Comparison of ENCODE assay signal across 14 mouse cellular contexts in the genomic region with DNA sequence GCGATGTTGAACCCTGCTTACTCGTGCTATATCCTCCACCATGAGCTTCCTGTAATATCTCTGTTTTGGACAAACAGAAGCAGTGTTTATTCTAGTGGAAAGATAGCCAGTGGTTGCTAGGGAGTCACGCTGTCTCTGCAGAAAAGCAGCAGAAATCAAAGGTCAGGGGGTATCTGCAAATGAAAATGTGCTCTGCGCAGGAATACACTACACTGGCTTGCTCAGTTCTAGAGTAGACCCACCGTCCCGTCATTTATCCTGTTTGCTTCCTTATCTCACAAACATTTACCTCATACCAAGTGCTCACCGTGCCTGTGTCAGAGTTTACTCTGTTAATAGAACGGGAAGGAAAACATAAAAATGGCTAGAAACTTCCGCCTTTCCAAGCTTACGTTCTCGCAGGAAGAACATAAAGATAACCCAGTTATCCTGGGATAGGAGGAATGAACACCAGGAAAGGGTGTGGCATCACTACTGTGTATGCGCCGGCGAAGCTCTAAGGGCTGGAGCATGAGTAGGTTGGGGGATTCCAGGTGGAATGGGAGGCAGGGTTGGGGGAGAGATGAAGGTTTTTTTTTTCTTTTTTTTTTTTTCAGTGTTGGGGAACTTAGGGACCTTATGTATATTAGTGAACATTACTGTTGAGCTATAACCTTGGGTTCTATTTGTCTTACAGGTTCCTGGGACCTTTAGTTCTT. TPM values are rescaled to one million over a fixed set of nuclear protein-coding genes. Genes with fewer than 3 reads are reported as not detected.
DNase-seq lines count a peak whose midpoint lies in the region; ATAC-seq and TF ChIP-seq lines count a peak whose summit lies in the region.
"Had no signal": no experiment of that assay in that cellular context is flagged by ENCODE, and none has a peak within 500 bp of the region (broad histone marks: within the 10 kb centered on the region; RNA-seq: fewer than 3 reads in every experiment).

No protein-coding gene starts in this region.

- TF ChIP-seq CTCF in lung, postnatal 0 days (IDR thresholded peaks at IDR 0.05) = no peak

- 45% methylated on average over 14 of the region's 14 CpGs for WGBS in heart, embryonic 10.5 days
- WGBS in heart, embryonic 11.5 days (ENCODE audit: insufficient replicate concordance) = 40% methylated on average over 14 of the region's 14 CpGs
- 22% methylated on average over 14 of the region's 14 CpGs for WGBS in lung, postnatal 0 days
- WGBS in liver, embryonic 12.5 days (ENCODE audit: insufficient replicate concordance) = 32% methylated on average over 14 of the region's 14 CpGs
- WGBS in stomach, embryonic 15.5 days = 39% methylated on average over 14 of the region's 14 CpGs
- WGBS in forebrain, embryonic 13.5 days = 87% methylated on average over 14 of the region's 14 CpGs
- WGBS in hindbrain, embryonic 11.5 days = 83% methylated on average over 14 of the region's 14 CpGs

- ATAC-seq in heart, embryonic 11.5 days (replicated peaks; ENCODE audit: insufficient number of reproducible peaks, low FRiP score, low TSS enrichment) = no peak
- ATAC-seq in lung, postnatal 0 days = peak; percentile 50
- ATAC-seq in liver, embryonic 12.5 days = peak; percentile 42
- ATAC-seq in stomach, embryonic 15.5 days (ENCODE audit: insufficient read depth, low FRiP score, low read depth) = peak; percentile 36
- ATAC-seq in forebrain, embryonic 13.5 days = no peak
- ATAC-seq in hindbrain, embryonic 11.5 days (ENCODE audit: low FRiP score) = no peak
- ATAC-seq: forebrain, embryonic 15.5 days; Patski had no signal

- H3K36me3 ChIP-seq in heart, embryonic 10.5 days = no peaks in the 10 kb centered on the region
- H3K36me3 ChIP-seq in heart, embryonic 11.5 days (ENCODE audit: control insufficient read depth, insufficient read depth, low read length) = no peaks in the 10 kb centered on the region
- H3K36me3 ChIP-seq in lung, postnatal 0 days (ENCODE audit: insufficient read depth, low read length) = no peaks in the 10 kb centered on the region
- no peaks in the 10 kb centered on the region for H3K36me3 ChIP-seq in liver, embryonic 12.5 days
- H3K36me3 ChIP-seq in stomach, embryonic 15.5 days = no peaks in the 10 kb centered on the region
- no peaks in the 10 kb centered on the region for H3K36me3 ChIP-seq in forebrain, embryonic 13.5 days (ENCODE audit: poor library complexity, severe bottlenecking)
- no peaks in the 10 kb centered on the region for H3K36me3 ChIP-seq in hindbrain, embryonic 11.5 days (ENCODE audit: control insufficient read depth, insufficient read depth, low read length)
- H3K36me3 ChIP-seq: forebrain, embryonic 15.5 days; neural tube, embryonic 12.5 days had no signal

- H3K27ac ChIP-seq in heart, embryonic 10.5 days = 0 out of 2 replicates have a peak overlapping the region, but pooled peaks have one; percentile 16
- no peak overlapping the region for H3K27ac ChIP-seq in heart, embryonic 11.5 days (ENCODE audit: low read depth, low read length)
- H3K27ac ChIP-seq in lung, postnatal 0 days (ENCODE audit: low read length) = no peak overlapping the region
- H3K27ac ChIP-seq in liver, embryonic 12.5 days = peak overlapping the region; percentile 78
- peak overlapping the region; percentile 90 for H3K27ac ChIP-seq in stomach, embryonic 15.5 days
- H3K27ac ChIP-seq in forebrain, embryonic 13.5 days = no peak overlapping the region
- H3K27ac ChIP-seq in hindbrain, embryonic 11.5 days (ENCODE audit: low read depth, low read length) = no peak overlapping the region
- H3K27ac ChIP-seq: forebrain, embryonic 15.5 days; neural tube, embryonic 12.5 days had no signal

- no peak overlapping the region for H3K9ac ChIP-seq in heart, embryonic 11.5 days (ENCODE audit: low read depth, low read length)
- no peak overlapping the region for H3K9ac ChIP-seq in lung, postnatal 0 days (replicated peaks; ENCODE audit: low read depth)
- peak overlapping the region; percentile 20; the same call in 1 of the 2 replicates for H3K9ac ChIP-seq in liver, embryonic 12.5 days
- no peak overlapping the region for H3K9ac ChIP-seq in stomach, embryonic 15.5 days
- H3K9ac ChIP-seq in forebrain, embryonic 13.5 days = no peak overlapping the region
- H3K9ac ChIP-seq in hindbrain, embryonic 11.5 days (ENCODE audit: low read depth, low read length) = no peak overlapping the region
- H3K9ac ChIP-seq: forebrain, embryonic 15.5 days; neural tube, embryonic 12.5 days had no signal

- peak; percentile 74 for DNase-seq in heart, embryonic 10.5 days (ENCODE audit: low spot score)
- peak; percentile 69 for DNase-seq in lung, postnatal 0 days (ENCODE audit: low spot score)
- DNase-seq in lung, postnatal 14 days = no peak
- no peak for DNase-seq in hindbrain, embryonic 11.5 days (ENCODE audit: low spot score)
- DNase-seq: cerebellum, postnatal 14 days; right cerebral cortex, postnatal 25 days had no signal

- no peak overlapping the region for H3K4me2 ChIP-seq in heart, embryonic 11.5 days
- H3K4me2 ChIP-seq in lung, postnatal 0 days (replicated peaks; ENCODE audit: low read depth, low read length) = no peak overlapping the region
- peak overlapping the region; percentile 52 for H3K4me2 ChIP-seq in liver, embryonic 12.5 days
- H3K4me2 ChIP-seq in stomach, embryonic 15.5 days = peak overlapping the region; percentile 25
- no peak overlapping the region for H3K4me2 ChIP-seq in forebrain, embryonic 13.5 days
- H3K4me2 ChIP-seq in hindbrain, embryonic 11.5 days (replicated peaks; ENCODE audit: low read depth, low read length) = no peak overlapping the region
- H3K4me2 ChIP-seq: forebrain, embryonic 15.5 days; neural tube, embryonic 12.5 days had no signal

- no peak overlapping the region for H3K4me3 ChIP-seq in heart, embryonic 10.5 days
- no peak overlapping the region for H3K4me3 ChIP-seq in heart, embryonic 11.5 days (ENCODE audit: low read depth, low read length)
- H3K4me3 ChIP-seq in lung, postnatal 0 days (ENCODE audit: low read depth, low read length) = no peak overlapping the region
- H3K4me3 ChIP-seq in liver, embryonic 12.5 days = no peak overlapping the region
- H3K4me3 ChIP-seq in stomach, embryonic 15.5 days (replicated peaks) = no peak overlapping the region
- H3K4me3 ChIP-seq in forebrain, embryonic 13.5 days = no peak overlapping the region
- H3K4me3 ChIP-seq in hindbrain, embryonic 11.5 days (ENCODE audit: low read depth, low read length) = no peak overlapping the region
- H3K4me3 ChIP-seq: forebrain, embryonic 15.5 days; neural tube, embryonic 12.5 days had no signal

- H3K27me3 ChIP-seq in heart, embryonic 10.5 days (ENCODE audit: insufficient read depth, poor library complexity, severe bottlenecking) = no peaks in the 10 kb centered on the region
- no peaks in the 10 kb centered on the region for H3K27me3 ChIP-seq in heart, embryonic 11.5 days (ENCODE audit: control insufficient read depth, insufficient read depth, low read length)
- no peaks in the 10 kb centered on the region for H3K27me3 ChIP-seq in lung, postnatal 0 days (replicated peaks; ENCODE audit: insufficient read depth, low read length)
- no peaks in the 10 kb centered on the region for H3K27me3 ChIP-seq in liver, embryonic 12.5 days (replicated peaks)
- H3K27me3 ChIP-seq in stomach, embryonic 15.5 days (replicated peaks) = no peaks in the 10 kb centered on the region
- H3K27me3 ChIP-seq in forebrain, embryonic 13.5 days = no peaks in the 10 kb centered on the region
- H3K27me3 ChIP-seq in hindbrain, embryonic 11.5 days (ENCODE audit: control insufficient read depth, insufficient read depth, low read length) = no peaks in the 10 kb centered on the region
- H3K27me3 ChIP-seq: forebrain, embryonic 15.5 days; neural tube, embryonic 12.5 days; Patski had no signal

- no peaks in the 10 kb centered on the region for H3K9me3 ChIP-seq in heart, embryonic 10.5 days
- H3K9me3 ChIP-seq in heart, embryonic 11.5 days (replicated peaks; ENCODE audit: control insufficient read depth, low read length) = no peaks in the 10 kb centered on the region
- no peaks in the 10 kb centered on the region for H3K9me3 ChIP-seq in lung, postnatal 0 days (ENCODE audit: low read length)
- no peaks in the 10 kb centered on the region for H3K9me3 ChIP-seq in liver, embryonic 12.5 days (replicated peaks)
- H3K9me3 ChIP-seq in stomach, embryonic 15.5 days = no peaks in the 10 kb centered on the region
- H3K9me3 ChIP-seq in forebrain, embryonic 13.5 days (replicated peaks) = no peaks in the 10 kb centered on the region
- no peaks in the 10 kb centered on the region for H3K9me3 ChIP-seq in hindbrain, embryonic 11.5 days (ENCODE audit: control insufficient read depth, low read length)
- H3K9me3 ChIP-seq: forebrain, embryonic 15.5 days; neural tube, embryonic 12.5 days had no signal

- H3K4me1 ChIP-seq in heart, embryonic 10.5 days = peaks cover 14% of the 10 kb centered on the region
- peaks cover 7% of the 10 kb centered on the region; the same call in 1 of the 2 replicates for H3K4me1 ChIP-seq in heart, embryonic 11.5 days (ENCODE audit: control insufficient read depth, insufficient read depth, low read length)
- no peaks in the 10 kb centered on the region; the same call in 1 of the 2 replicates for H3K4me1 ChIP-seq in lung, postnatal 0 days (ENCODE audit: insufficient read depth, low read depth, low read length)
- H3K4me1 ChIP-seq in liver, embryonic 12.5 days = peaks cover 50% of the 10 kb centered on the region
- H3K4me1 ChIP-seq in stomach, embryonic 15.5 days = peaks cover 20% of the 10 kb centered on the region
- no peaks in the 10 kb centered on the region for H3K4me1 ChIP-seq in forebrain, embryonic 13.5 days
- no peaks in the 10 kb centered on the region for H3K4me1 ChIP-seq in hindbrain, embryonic 11.5 days (replicated peaks; ENCODE audit: control insufficient read depth, insufficient read depth, low read length)
- H3K4me1 ChIP-seq: forebrain, embryonic 15.5 days; neural tube, embryonic 12.5 days had no signal

- peak; percentile 54; the same call in 1 of the 2 replicates for TF ChIP-seq EP300 in lung, postnatal 0 days (IDR thresholded peaks at IDR 0.05)

RNA-seq across cellular contexts. Expression of a gene that starts 13.3 kb away (rescaled TPM):
- polyA plus RNA-seq in heart, embryonic 10.5 days (2016; fragmentation: Nextera tagmentation; extraction: Ambion mirVana) = 37.2 and 39.6 TPM in 2 replicates
- 40.1 and 45.1 TPM in 2 replicates for polyA plus RNA-seq in heart, embryonic 11.5 days (2014; fragmentation: Nextera tagmentation; extraction: Ambion mirVana)
- polyA plus RNA-seq in lung, postnatal 0 days (2015; fragmentation: Nextera tagmentation; extraction: Ambion mirVana) = 41.5 and 50.4 TPM in 2 replicates
- 66.3 and 74.4 TPM in 2 replicates for polyA plus RNA-seq in liver, embryonic 12.5 days (2016; fragmentation: Nextera tagmentation; extraction: Ambion mirVana)
- polyA plus RNA-seq in stomach, embryonic 15.5 days (2015; fragmentation: Nextera tagmentation; extraction: Ambion mirVana) = 48.1 and 50.6 TPM in 2 replicates
- polyA plus RNA-seq in forebrain, embryonic 13.5 days (2015; fragmentation: Nextera tagmentation; extraction: Ambion mirVana) = 48.2 and 56.5 TPM in 2 replicates
- 49.1 and 50.8 TPM in 2 replicates for polyA plus RNA-seq in hindbrain, embryonic 11.5 days (2014; fragmentation: Nextera tagmentation; extraction: Ambion mirVana)

RNA-seq across cellular contexts. Expression of a gene that starts 54.2 kb away (rescaled TPM):
- polyA plus RNA-seq in heart, embryonic 10.5 days (2016; fragmentation: Nextera tagmentation; extraction: Ambion mirVana) = not detected in 2 replicates
- not detected in 2 replicates for polyA plus RNA-seq in heart, embryonic 11.5 days (2014; fragmentation: Nextera tagmentation; extraction: Ambion mirVana)
- not detected in 2 replicates for polyA plus RNA-seq in lung, postnatal 0 days (2015; fragmentation: Nextera tagmentation; extraction: Ambion mirVana)
- not detected in 2 replicates for polyA plus RNA-seq in liver, embryonic 12.5 days (2016; fragmentation: Nextera tagmentation; extraction: Ambion mirVana)
- not detected in 2 replicates for polyA plus RNA-seq in stomach, embryonic 15.5 days (2015; fragmentation: Nextera tagmentation; extraction: Ambion mirVana)
- not detected in 2 replicates for polyA plus RNA-seq in forebrain, embryonic 13.5 days (2015; fragmentation: Nextera tagmentation; extraction: Ambion mirVana)
- not detected in 2 replicates for polyA plus RNA-seq in hindbrain, embryonic 11.5 days (2014; fragmentation: Nextera tagmentation; extraction: Ambion mirVana)
- polyA plus RNA-seq: forebrain, embryonic 15.5 days; gonadal fat pad, adult 2 months; neural tube, embryonic 12.5 days had no signal

Comparison
In these comparisons a context has a peak if more than half of its experiments do, and no peak if none do; other contexts are left out.
1. DNase-seq: peak in heart, embryonic 10.5 days (single experiment) and lung, postnatal 0 days (single experiment); none in lung, postnatal 14 days (single experiment) and hindbrain, embryonic 11.5 days (single experiment).
2. H3K27ac ChIP-seq: peak in heart, embryonic 10.5 days (single experiment), liver, embryonic 12.5 days (single experiment) and stomach, embryonic 15.5 days (single experiment); none in heart, embryonic 11.5 days (single experiment), lung, postnatal 0 days (single experiment), forebrain, embryonic 13.5 days (single experiment) and hindbrain, embryonic 11.5 days (single experiment).
3. ATAC-seq: peak in lung, postnatal 0 days (single experiment), liver, embryonic 12.5 days (single experiment) and stomach, embryonic 15.5 days (single experiment); none in heart, embryonic 11.5 days (single experiment), forebrain, embryonic 13.5 days (single experiment) and hindbrain, embryonic 11.5 days (single experiment).
4. H3K4me2 ChIP-seq: peak in liver, embryonic 12.5 days (single experiment) and stomach, embryonic 15.5 days (single experiment); none in heart, embryonic 11.5 days (single experiment), lung, postnatal 0 days (single experiment), forebrain, embryonic 13.5 days (single experiment) and hindbrain, embryonic 11.5 days (single experiment).